Mouse (Mus musculus): Measurements from ENCODE around the gene Lins1. TPM values are rescaled to one million over a fixed set of nuclear protein-coding genes. Genes with fewer than 3 reads are reported as not detected.

Lins1 gene
- polyA plus RNA-seq (2016; fragmentation: Nextera tagmentation; extraction: Ambion mirVana), result 22.4 and 25.2 TPM in 2 replicates

GRCm38 (mm10) chr7:66689620-66690360 is at the start of gene Lins1:
Gene Lins1 (plus strand): TSS chr7:66689889.
- Histone ChIP-seq H3K9me3 (no peaks in the 10 kb centered on the region), H3K27me3 (no peaks in the 10 kb centered on the region), H3K4me1 (peaks cover 12% of the 10 kb centered on the region), H3K27ac (peak within 1 kb of the TSS; percentile 93), H3K36me3 (replicated peaks) (no peaks in the 10 kb centered on the region), H3K9ac (peak within 1 kb of the TSS; percentile 78), H3K4me2 (peak within 1 kb of the TSS; percentile 97), H3K4me3 (replicated peaks) (peak within 1 kb of the TSS; percentile 77)
- WGBS, result under 1% methylated on average over 52 of the region's 52 CpGs
- peak; percentile 99 for ATAC-seq (ENCODE audit: low FRiP score)

DNA sequence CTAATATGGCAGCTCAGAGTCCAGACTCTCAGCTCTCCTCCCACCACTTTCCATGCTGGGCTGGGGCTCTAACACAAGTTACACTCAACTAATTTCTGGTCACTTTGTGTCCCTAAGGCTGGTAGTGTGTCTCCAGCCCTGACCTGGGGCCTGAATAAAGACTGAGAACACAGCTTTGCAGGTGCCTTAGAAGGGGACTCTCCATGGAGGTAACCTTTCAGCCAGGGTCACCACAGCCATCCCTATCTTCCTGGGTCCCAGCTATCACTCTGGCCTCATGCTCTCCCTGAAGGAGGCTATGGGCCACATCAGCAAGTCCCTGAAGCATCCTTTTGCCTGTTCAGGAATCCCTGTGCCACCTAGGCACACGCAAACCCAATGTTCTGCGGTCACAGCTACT is 44.0 kb upstream of the Lins1 start:
- no peaks in the 10 kb centered on the region for H3K4me1 ChIP-seq
- H3K27me3 ChIP-seq, result no peaks in the 10 kb centered on the region
- H3K9me3 ChIP-seq, result no peaks in the 10 kb centered on the region
- no peak for ATAC-seq (ENCODE audit: low FRiP score)
- H3K4me2 ChIP-seq, result no peak overlapping the region
- H3K27ac ChIP-seq, result no peak overlapping the region
- H3K36me3 ChIP-seq (replicated peaks), result peaks cover 17% of the 10 kb centered on the region
- no peak overlapping the region for H3K4me3 ChIP-seq (replicated peaks)
- 96% methylated on average over 2 of the region's 2 CpGs for WGBS
- H3K9ac ChIP-seq, result no peak overlapping the region

DNA sequence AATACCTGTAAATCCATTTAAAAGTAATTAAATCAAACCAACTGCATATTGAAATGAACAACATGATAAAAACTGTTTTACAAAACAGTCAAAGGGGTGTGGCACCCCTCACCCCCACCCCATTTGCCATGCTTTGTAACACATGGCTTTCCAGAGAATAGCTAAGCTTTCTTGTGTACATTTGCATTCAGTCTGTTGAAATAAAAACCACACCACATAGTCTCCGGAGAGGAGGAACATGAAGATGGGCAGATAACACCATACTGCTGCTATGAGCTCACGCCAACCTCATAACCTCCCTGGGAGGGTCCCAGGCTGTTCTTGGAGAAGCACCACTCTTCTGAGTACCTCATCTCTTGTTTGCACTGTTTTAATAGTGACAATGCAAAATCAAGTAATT is 40.5 kb upstream of the Lins1 start:
- H3K4me2 ChIP-seq, result no peak overlapping the region
- H3K36me3 ChIP-seq (replicated peaks), result 0 out of 2 replicates have a peak, but pooled peaks cover 11% of the 10 kb centered on the region
- no peak overlapping the region for H3K4me3 ChIP-seq (replicated peaks)
- no peak overlapping the region for H3K9ac ChIP-seq
- H3K27me3 ChIP-seq, result no peaks in the 10 kb centered on the region
- 90% methylated on average over 2 of the region's 2 CpGs for WGBS
- H3K9me3 ChIP-seq, result no peaks in the 10 kb centered on the region
- no peak for ATAC-seq (ENCODE audit: low FRiP score)
- H3K4me1 ChIP-seq, result no peaks in the 10 kb centered on the region
- H3K27ac ChIP-seq, result no peak overlapping the region

- no peaks in the 10 kb centered on the region for H3K4me1 ChIP-seq
- H3K27ac ChIP-seq, result no peak overlapping the region
- H3K4me2 ChIP-seq, result no peak overlapping the region
- WGBS, result 84% methylated on average over 5 of the region's 5 CpGs
- no peak overlapping the region for H3K9ac ChIP-seq
- H3K9me3 ChIP-seq, result no peaks in the 10 kb centered on the region
- H3K4me3 ChIP-seq (replicated peaks), result no peak overlapping the region
- H3K36me3 ChIP-seq (replicated peaks), result peaks cover 26% of the 10 kb centered on the region
- no peak for ATAC-seq (ENCODE audit: low FRiP score)
- H3K27me3 ChIP-seq, result no peaks in the 10 kb centered on the region
Observed at GRCm38 (mm10) chr7:66650883-66651282, 38.8 kb upstream of the Lins1 start.

DNA sequence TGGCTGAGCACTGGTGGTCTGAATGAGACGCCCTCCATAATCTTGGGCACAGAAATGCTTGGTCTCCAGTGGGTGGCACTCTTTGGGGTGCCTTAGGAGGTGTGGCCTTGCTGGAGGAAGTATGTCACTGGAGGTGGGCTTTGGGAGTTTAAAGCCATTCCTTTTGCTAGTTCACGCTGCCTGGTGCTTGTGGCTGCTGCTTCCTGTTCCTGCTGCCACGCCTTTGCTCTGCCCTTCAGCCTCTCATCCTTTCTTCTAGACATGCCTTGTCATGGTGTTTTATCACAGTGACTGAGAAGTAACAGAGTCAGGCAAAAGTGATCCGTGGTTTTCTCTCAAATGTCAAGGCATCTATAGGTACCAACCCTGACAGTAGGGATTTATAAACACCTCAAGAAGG is 37.5 kb upstream of the Lins1 start:
- no peak for ATAC-seq (ENCODE audit: low FRiP score)
- H3K4me2 ChIP-seq, result no peak overlapping the region
- 97% methylated on average over 4 of the region's 4 CpGs for WGBS

DNA sequence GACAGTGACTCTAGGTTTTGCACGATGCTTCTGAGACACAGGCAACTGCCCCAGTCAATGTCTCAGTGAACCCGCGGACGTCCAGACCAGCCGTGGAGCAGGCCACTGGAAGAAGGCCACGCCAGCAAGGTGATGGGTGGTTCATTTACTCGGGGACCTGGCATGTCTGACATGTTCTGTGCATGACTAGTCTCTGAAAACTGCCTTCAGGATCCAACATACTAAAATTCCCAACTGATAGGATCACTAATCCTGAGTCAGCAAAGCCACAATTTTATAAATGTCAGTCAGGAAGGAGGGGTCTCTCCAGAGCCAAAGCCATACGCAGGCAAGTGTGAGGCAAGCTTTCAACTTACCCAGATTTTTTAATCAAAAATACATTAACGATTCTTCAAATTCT is 36.1 kb upstream of the Lins1 start:
- Histone ChIP-seq H3K4me3 (replicated peaks) (no peak overlapping the region), H3K27ac (no peak overlapping the region), H3K9me3 (no peaks in the 10 kb centered on the region), H3K36me3 (replicated peaks) (peaks cover 44% of the 10 kb centered on the region), H3K9ac (no peak overlapping the region), H3K4me1 (no peaks in the 10 kb centered on the region), H3K4me2 (no peak overlapping the region), H3K27me3 (no peaks in the 10 kb centered on the region)
- ATAC-seq (ENCODE audit: low FRiP score), result no peak
- 91% methylated on average over 9 of the region's 9 CpGs for WGBS

More for the DNA sequence above, 37.5 kb upstream of the Lins1 start:
- no peaks in the 10 kb centered on the region for H3K27me3 ChIP-seq
- H3K9ac ChIP-seq, result no peak overlapping the region
- no peak overlapping the region for H3K4me3 ChIP-seq (replicated peaks)
- H3K36me3 ChIP-seq (replicated peaks), result peaks cover 34% of the 10 kb centered on the region
- no peaks in the 10 kb centered on the region for H3K9me3 ChIP-seq
- no peak overlapping the region for H3K27ac ChIP-seq
- H3K4me1 ChIP-seq, result no peaks in the 10 kb centered on the region

- Histone ChIP-seq H3K4me1 (no peaks in the 10 kb centered on the region), H3K36me3 (replicated peaks) (peaks cover 55% of the 10 kb centered on the region)
- ATAC-seq (ENCODE audit: low FRiP score), result no peak
Observed at GRCm38 (mm10) chr7:66655471-66655870, 34.2 kb upstream of the Lins1 start.

GRCm38 (mm10) chr7:66660291-66660690 is 29.4 kb upstream of the Lins1 start:
- no peaks in the 10 kb centered on the region for H3K27me3 ChIP-seq
- H3K4me1 ChIP-seq, result no peaks in the 10 kb centered on the region
- no peak overlapping the region for H3K9ac ChIP-seq
- H3K4me2 ChIP-seq, result no peak overlapping the region
- ATAC-seq (ENCODE audit: low FRiP score), result no peak
- H3K4me3 ChIP-seq (replicated peaks), result no peak overlapping the region
- H3K36me3 ChIP-seq (replicated peaks), result peaks cover 43% of the 10 kb centered on the region
- H3K9me3 ChIP-seq, result no peaks in the 10 kb centered on the region
- no peak overlapping the region for H3K27ac ChIP-seq
- WGBS, result 79% methylated on average over 7 of the region's 7 CpGs

More at GRCm38 (mm10) chr7:66655471-66655870, 34.2 kb upstream of the Lins1 start:
- H3K27me3 ChIP-seq, result no peaks in the 10 kb centered on the region
- no peaks in the 10 kb centered on the region for H3K9me3 ChIP-seq
- no peak overlapping the region for H3K4me2 ChIP-seq
- H3K27ac ChIP-seq, result no peak overlapping the region
- WGBS, result 87% methylated on average over 9 of the region's 9 CpGs
- no peak overlapping the region for H3K9ac ChIP-seq
- no peak overlapping the region for H3K4me3 ChIP-seq (replicated peaks)

DNA sequence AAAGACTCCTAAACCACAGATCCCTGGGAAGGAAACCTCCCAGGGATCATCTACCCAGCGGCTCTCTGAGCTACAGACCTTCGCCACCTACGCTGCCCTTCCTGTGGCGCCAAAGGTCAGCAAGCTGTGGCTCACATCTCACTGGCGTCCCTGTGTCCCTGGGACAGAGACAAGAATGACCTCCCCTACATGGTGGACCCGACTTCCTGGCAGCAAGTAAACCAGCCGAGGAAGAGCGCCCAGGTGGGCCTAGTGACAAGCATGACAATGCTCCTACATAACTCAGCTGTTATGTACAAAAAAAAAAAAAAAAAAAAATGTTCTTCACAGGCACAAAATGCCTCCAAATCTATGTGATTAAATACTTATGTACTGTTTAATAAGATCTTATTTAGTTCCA is 28.7 kb upstream of the Lins1 start:
- H3K27me3 ChIP-seq, result no peaks in the 10 kb centered on the region
- ATAC-seq (ENCODE audit: low FRiP score), result no peak
- WGBS, result 90% methylated on average over 8 of the region's 8 CpGs

DNA sequence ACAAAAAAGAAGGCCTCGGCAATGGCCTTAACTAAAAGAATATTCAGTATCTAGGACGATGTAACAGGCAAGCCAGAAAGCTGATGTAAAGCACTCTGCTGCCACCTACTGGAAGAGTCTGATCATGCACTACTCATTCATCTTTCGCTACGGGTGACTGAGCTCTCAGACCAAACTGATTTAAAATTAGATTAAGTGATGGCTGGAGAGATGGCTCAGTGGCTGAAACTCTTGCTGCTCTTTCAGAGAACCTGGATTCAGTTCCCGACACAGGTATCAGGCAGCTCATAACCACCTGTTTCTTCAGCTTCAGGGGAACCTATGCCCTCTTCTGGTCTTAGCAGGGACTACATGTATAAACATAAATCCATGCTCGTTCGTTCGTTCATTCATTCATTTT is 28.1 kb upstream of the Lins1 start:
- 0 out of 2 replicates have a peak overlapping the region, but pooled peaks have one; percentile 31 for H3K4me2 ChIP-seq
- H3K27ac ChIP-seq, result no peak overlapping the region
- peaks cover 36% of the 10 kb centered on the region for H3K36me3 ChIP-seq (replicated peaks)
- H3K9me3 ChIP-seq, result no peaks in the 10 kb centered on the region
- peak; percentile 44; the same call in 1 of the 2 replicates for ATAC-seq (ENCODE audit: low FRiP score)
- 23% methylated on average over 8 of the region's 8 CpGs for WGBS
- H3K9ac ChIP-seq, result no peak overlapping the region
- H3K4me3 ChIP-seq (replicated peaks), result 0 out of 2 replicates have a peak overlapping the region, but pooled peaks have one; percentile 7
- H3K27me3 ChIP-seq, result no peaks in the 10 kb centered on the region
- H3K4me1 ChIP-seq, result no peaks in the 10 kb centered on the region

More for the DNA sequence above, 28.7 kb upstream of the Lins1 start:
- Histone ChIP-seq H3K4me2 (no peak overlapping the region), H3K9ac (no peak overlapping the region), H3K27ac (no peak overlapping the region), H3K9me3 (no peaks in the 10 kb centered on the region), H3K4me1 (no peaks in the 10 kb centered on the region), H3K36me3 (replicated peaks) (peaks cover 37% of the 10 kb centered on the region), H3K4me3 (replicated peaks) (no peak overlapping the region)

DNA sequence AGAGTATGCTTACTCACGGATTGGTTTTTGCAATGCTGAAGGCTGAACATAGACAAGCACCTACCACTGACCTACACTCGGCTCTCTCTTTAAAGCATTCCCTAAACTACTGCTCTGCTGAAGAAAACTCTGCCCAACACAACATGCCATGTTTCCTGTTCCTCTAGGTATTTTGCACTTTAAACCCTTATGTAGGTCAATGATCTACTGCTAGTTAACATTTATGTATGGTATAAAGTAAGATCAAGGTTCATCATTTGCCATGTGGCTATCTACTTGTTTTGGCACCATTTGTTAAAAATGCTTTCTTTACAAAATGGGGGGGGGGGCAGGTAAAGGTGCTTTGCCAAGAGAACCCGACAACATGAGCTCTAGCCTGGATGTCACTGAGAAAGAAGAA is 26.1 kb upstream of the Lins1 start:
- H3K27ac ChIP-seq, result no peak overlapping the region
- H3K4me3 ChIP-seq (replicated peaks), result no peak overlapping the region
- H3K4me2 ChIP-seq, result no peak overlapping the region
- no peak overlapping the region for H3K9ac ChIP-seq
- H3K4me1 ChIP-seq, result no peaks in the 10 kb centered on the region
- H3K27me3 ChIP-seq, result no peaks in the 10 kb centered on the region
- H3K9me3 ChIP-seq, result 0 out of 2 replicates have a peak, but pooled peaks cover 8% of the 10 kb centered on the region
- ATAC-seq (ENCODE audit: low FRiP score), result no peak
- peaks cover 21% of the 10 kb centered on the region for H3K36me3 ChIP-seq (replicated peaks)
- WGBS, result 96% methylated on average over 3 of the region's 3 CpGs

DNA sequence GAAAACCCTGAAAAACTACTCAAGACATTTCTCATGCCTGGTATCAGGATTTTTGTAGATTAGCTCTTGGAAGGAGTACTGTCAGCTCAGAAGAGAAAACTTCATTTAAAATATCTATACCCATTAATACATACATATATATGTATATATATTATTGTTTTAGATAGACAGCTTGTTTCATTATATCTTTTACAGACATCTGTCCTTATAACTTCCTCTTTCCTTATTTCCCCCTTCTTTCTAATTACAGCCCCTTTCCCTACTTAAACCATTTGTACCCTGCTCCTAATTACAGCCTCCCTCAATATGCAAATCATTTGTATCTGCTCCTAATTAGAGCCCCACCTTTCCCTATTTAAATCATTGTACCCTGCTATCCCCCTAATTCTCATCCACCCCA is 22.6 kb upstream of the Lins1 start:
- no peak overlapping the region for H3K4me3 ChIP-seq (replicated peaks)
- H3K27me3 ChIP-seq, result no peaks in the 10 kb centered on the region
- peaks cover 32% of the 10 kb centered on the region for H3K36me3 ChIP-seq (replicated peaks)
- H3K4me2 ChIP-seq, result no peak overlapping the region
- 0 out of 2 replicates have a peak, but pooled peaks cover 12% of the 10 kb centered on the region for H3K9me3 ChIP-seq
- ATAC-seq (ENCODE audit: low FRiP score), result no peak
- no peak overlapping the region for H3K27ac ChIP-seq
- no peak overlapping the region for H3K9ac ChIP-seq
- H3K4me1 ChIP-seq, result no peaks in the 10 kb centered on the region

GRCm38 (mm10) chr7:66675800-66676199 is 13.9 kb upstream of the Lins1 start:
- Histone ChIP-seq H3K4me1 (no peaks in the 10 kb centered on the region), H3K9me3 (no peaks in the 10 kb centered on the region), H3K9ac (no peak overlapping the region), H3K36me3 (replicated peaks) (peaks cover 95% of the 10 kb centered on the region), H3K27ac (no peak overlapping the region), H3K27me3 (no peaks in the 10 kb centered on the region), H3K4me2 (no peak overlapping the region), H3K4me3 (replicated peaks) (no peak overlapping the region)
- WGBS, result 91% methylated on average over 2 of the region's 2 CpGs
- ATAC-seq (ENCODE audit: low FRiP score), result no peak
